Mouse (Mus musculus) limb, embryonic 14.5 days (tissue): ENCODE data around the gene Spag17. TPM values are rescaled to one million over a fixed set of nuclear protein-coding genes. Genes with fewer than 3 reads are reported as not detected.

Source experiments
- ATAC-seq: fragments of 200-750 bp; cut with Nextera tagmentation; 2 replicates; pipeline ENCODE4 v1.8.0; 2017; ENCODE audit warnings: low read depth, moderate number of reproducible peaks, moderate TSS enrichment; ENCODE audit not compliant: low FRiP score
- DNase-seq: peaks from one replicate; pipeline ENCODE4 v3.0.0-alpha.2; 2015; ENCODE audit warnings: low spot score
- H3K27ac ChIP-seq: fragments of 300-500 bp; sonication (generic); replicated peaks from 2 replicates; pipeline ENCODE4 v1.5.1; 2014; ENCODE audit warnings: low read depth, mild to moderate bottlenecking, low read length, moderate library complexity, mixed read lengths
- H3K27me3 ChIP-seq: fragments of 300-500 bp; sonication (generic); 2 replicates; pipeline ENCODE4 v1.6.1; 2014; ENCODE audit warnings: low read length, mixed read lengths; ENCODE audit not compliant: control insufficient read depth, insufficient read depth
- H3K36me3 ChIP-seq: fragments of 300-500 bp; sonication (generic); 2 replicates; pipeline ENCODE4 v1.6.1; 2014; ENCODE audit warnings: mild to moderate bottlenecking, low read length, moderate library complexity, mixed read lengths; ENCODE audit not compliant: control insufficient read depth, insufficient read depth
- H3K4me1 ChIP-seq: fragments of 300-500 bp; sonication (generic); 2 replicates; pipeline ENCODE4 v1.6.1; 2014; ENCODE audit warnings: antibody characterized with exemption, low read length, mixed read lengths; ENCODE audit not compliant: control insufficient read depth, insufficient read depth
- H3K4me2 ChIP-seq: fragments of 300-500 bp; sonication (generic); replicated peaks from 2 replicates; pipeline ENCODE4 v1.6.1; 2014; ENCODE audit warnings: low read depth, mild to moderate bottlenecking, low read length, moderate library complexity; ENCODE audit not compliant: severe bottlenecking
- H3K4me3 ChIP-seq: fragments of 300-500 bp; sonication (generic); replicated peaks from 2 replicates; pipeline ENCODE4 v1.5.1; 2014; ENCODE audit warnings: low read length
- H3K9ac ChIP-seq: fragments of 300-500 bp; sonication (generic); 2 replicates; pipeline ENCODE4 v1.6.1; 2014; ENCODE audit warnings: mild to moderate bottlenecking, low read depth, low read length, moderate library complexity; ENCODE audit not compliant: severe bottlenecking
- H3K9me3 ChIP-seq: fragments of 300-500 bp; sonication (generic); 2 replicates; pipeline ENCODE4 v1.6.1; 2016; ENCODE audit warnings: low read length; ENCODE audit not compliant: control insufficient read depth
- POLR2A ChIP-seq: fragments of 200-500 bp; IDR thresholded peaks from 2 replicates; pipeline ENCODE4 v1.8.0; 2012; ENCODE audit warnings: inconsistent platforms, mild to moderate bottlenecking, moderate library complexity, borderline replicate concordance; ENCODE audit not compliant: insufficient read depth, insufficient read length; ENCODE audit errors: extremely low read depth
- WGBS: fragments of 180-500 bp; shearing (Covaris S2); extraction: QIAGEN DNeasy Blood & Tissue Kit; methylation state at CpG from one replicate; pipeline ENCODE4 v1.1.7; 2014; 5-methylcytosine and 5-hydroxymethylcytosine counted together
- polyA plus RNA-seq, 2 experiments: library from polyadenylated mRNA; depleted of rRNA in 1 of 2; stranded (reverse) in 1 of 2; unstranded in 1 of 2; fragments of >200 nt; fragmentation: Nextera tagmentation in 1 of 2; extraction: Ambion mirVana in 1 of 2; gene quantifications; 2 replicates each; pipeline versions ENCODE4 v1.2.1 to v1.2.3; 2012 to 2014

Gene Spag17
- polyA plus RNA-seq, 2 experiments = 0.73 to 0.74 TPM

GRCm38 (mm10) chr3:99854595-99854994, 30.6 kb upstream of the Spag17 start:
- no peak overlapping the region for H3K4me3 ChIP-seq
- H3K4me1 ChIP-seq = peaks cover 12% of the 10 kb centered on the region
- WGBS = 35% methylated on average over 3 of the region's 3 CpGs
- no peak overlapping the region for H3K27ac ChIP-seq
- ATAC-seq (peak; percentile 50; the same call in 1 of the 2 replicates), DNase-seq (no peak)
- H3K9ac ChIP-seq = no peak overlapping the region
- H3K36me3 ChIP-seq = no peaks in the 10 kb centered on the region
- no peaks in the 10 kb centered on the region for H3K27me3 ChIP-seq
- TF ChIP-seq POLR2A = no peak
- no peak overlapping the region for H3K4me2 ChIP-seq
- H3K9me3 ChIP-seq = no peaks in the 10 kb centered on the region

- DNase-seq = no peak
- ATAC-seq = no peak
- WGBS = 90% methylated on average over 3 of the region's 3 CpGs
- Histone ChIP-seq H3K4me3 (no peak overlapping the region), H3K36me3 (no peaks in the 10 kb centered on the region), H3K4me1 (peaks cover 12% of the 10 kb centered on the region), H3K27me3 (no peaks in the 10 kb centered on the region), H3K9ac (no peak overlapping the region), H3K9me3 (no peaks in the 10 kb centered on the region), H3K27ac (no peak overlapping the region), H3K4me2 (no peak overlapping the region)
- TF ChIP-seq POLR2A = no peak
These were observed 26.3 kb upstream of the Spag17 start for GRCm38 (mm10) chr3:99858922-99859321.

DNA sequence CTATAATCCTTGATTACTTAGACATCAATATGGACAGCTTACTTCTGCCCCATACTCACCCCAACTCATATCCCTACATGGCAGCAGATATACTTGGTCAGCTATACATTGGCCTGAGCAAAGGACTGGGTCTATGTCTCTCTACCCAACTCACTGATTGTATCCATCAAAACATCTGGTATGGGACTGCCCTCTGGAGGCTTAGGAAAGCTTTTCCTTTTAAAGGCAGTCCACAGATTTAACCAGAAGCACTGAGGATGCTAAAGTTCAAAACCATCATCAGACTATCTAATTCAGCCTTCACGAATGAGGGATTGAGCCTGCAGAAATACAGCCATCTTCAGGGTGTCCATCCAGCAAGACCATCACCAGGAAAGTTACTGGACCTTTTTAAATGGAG, 20.5 kb upstream of the Spag17 start:
- 74% methylated on average over 1 of the region's 1 CpGs for WGBS
- H3K4me3 ChIP-seq = no peak overlapping the region
- ATAC-seq = no peak

GRCm38 (mm10) chr3:99875137-99875536, 10.1 kb upstream of the Spag17 start:
- Histone ChIP-seq H3K4me1 (peaks cover 3% of the 10 kb centered on the region; the same call in 1 of the 2 replicates), H3K27ac (no peak overlapping the region), H3K9me3 (no peaks in the 10 kb centered on the region), H3K9ac (no peak overlapping the region), H3K36me3 (no peaks in the 10 kb centered on the region), H3K4me3 (no peak overlapping the region), H3K4me2 (no peak overlapping the region), H3K27me3 (no peaks in the 10 kb centered on the region)
- no peak for TF ChIP-seq POLR2A
- ATAC-seq = no peak
- no peak for DNase-seq

More for the DNA sequence above, 20.5 kb upstream of the Spag17 start:
- Histone ChIP-seq H3K27me3 (no peaks in the 10 kb centered on the region), H3K4me1 (no peaks in the 10 kb centered on the region), H3K9ac (no peak overlapping the region), H3K9me3 (no peaks in the 10 kb centered on the region), H3K36me3 (no peaks in the 10 kb centered on the region), H3K4me2 (no peak overlapping the region), H3K27ac (no peak overlapping the region)
- no peak for TF ChIP-seq POLR2A
- DNase-seq = no peak

GRCm38 (mm10) chr3:99881498-99881897, 3.7 kb upstream of the Spag17 start:
- Histone ChIP-seq H3K4me1 (peaks cover 6% of the 10 kb centered on the region; the same call in 1 of the 2 replicates), H3K9ac (no peak overlapping the region), H3K27ac (no peak overlapping the region), H3K36me3 (no peaks in the 10 kb centered on the region), H3K4me2 (no peak overlapping the region), H3K9me3 (no peaks in the 10 kb centered on the region), H3K4me3 (no peak overlapping the region), H3K27me3 (no peaks in the 10 kb centered on the region)
- no peak for TF ChIP-seq POLR2A
- no peak for DNase-seq
- WGBS = 32% methylated on average over 3 of the region's 3 CpGs
- no peak for ATAC-seq
